Mouse (Mus musculus) neural tube, embryonic 11.5 days (tissue): ENCODE results near the gene Snx27. TPM values are rescaled to one million over a fixed set of nuclear protein-coding genes. Genes with fewer than 3 reads are reported as not detected.
A peak's percentile ranks its signal among the peaks of the same experiment; 100 is the strongest.

Source experiments
- ATAC-seq: fragments of 200-750 bp; cut with Nextera tagmentation; 2 replicates; pipeline ENCODE4 v1.8.0; 2017; ENCODE audit warnings: moderate number of reproducible peaks, mild to moderate bottlenecking, moderate TSS enrichment, moderate library complexity; ENCODE audit not compliant: insufficient read depth, low FRiP score, low TSS enrichment
- DNase-seq: peaks from one replicate; pipeline ENCODE4 v3.0.0-alpha.2; 2015; ENCODE audit warnings: low spot score
- H3K27ac ChIP-seq: fragments of 300-500 bp; sonication (generic); 2 replicates; pipeline ENCODE4 v1.5.1; 2014; ENCODE audit warnings: low read depth, mild to moderate bottlenecking, low read length
- H3K27me3 ChIP-seq: fragments of 300-500 bp; sonication (generic); 2 replicates; pipeline ENCODE4 v1.6.1; 2014; ENCODE audit warnings: mild to moderate bottlenecking, low read length, mixed read lengths; ENCODE audit not compliant: control insufficient read depth, insufficient read depth
- H3K36me3 ChIP-seq: fragments of 300-500 bp; sonication (generic); 2 replicates; pipeline ENCODE4 v1.6.1; 2014; ENCODE audit warnings: mild to moderate bottlenecking, low read length, moderate library complexity, mixed read lengths; ENCODE audit not compliant: control insufficient read depth, insufficient read depth
- H3K4me1 ChIP-seq: fragments of 300-500 bp; sonication (generic); 2 replicates; pipeline ENCODE4 v1.6.1; 2014; ENCODE audit warnings: low read length, mixed read lengths; ENCODE audit not compliant: control insufficient read depth, insufficient read depth
- H3K4me2 ChIP-seq: fragments of 300-500 bp; sonication (generic); 2 replicates; pipeline ENCODE4 v1.6.1; 2014; ENCODE audit warnings: low read depth, mild to moderate bottlenecking, moderate library complexity
- H3K4me3 ChIP-seq: fragments of 300-500 bp; sonication (generic); 2 replicates; pipeline ENCODE4 v1.5.1; 2014; ENCODE audit warnings: low read depth, low read length
- H3K9ac ChIP-seq: fragments of 300-500 bp; sonication (generic); 2 replicates; pipeline ENCODE4 v1.6.1; 2014; ENCODE audit warnings: mild to moderate bottlenecking, low read length
- H3K9me3 ChIP-seq: fragments of 300-500 bp; sonication (generic); 2 replicates; pipeline ENCODE4 v1.6.1; 2016; ENCODE audit warnings: low read length; ENCODE audit not compliant: control insufficient read depth
- WGBS: fragments of 180-500 bp; shearing (Covaris S2); extraction: QIAGEN DNeasy Blood & Tissue Kit; methylation state at CpG from one replicate; pipeline ENCODE4 v1.1.7; 2014; 5-methylcytosine and 5-hydroxymethylcytosine counted together
- polyA plus RNA-seq: library from polyadenylated mRNA; unstranded; fragments of >200 nt; fragmentation: Nextera tagmentation; extraction: Ambion mirVana; gene quantifications from 2 replicates; pipeline ENCODE4 v1.2.1, GENCODE M21; 2014

Gene Snx27
- polyA plus RNA-seq, 1 experiment from 2014 or later, result 39.9 TPM

GRCm38 (mm10) chr3:94611834-94612233, 29.3 kb upstream of the Snx27 start:
- Histone ChIP-seq H3K4me3 (no peak overlapping the region), H3K4me2 (no peak overlapping the region), H3K36me3 (no peaks in the 10 kb centered on the region), H3K9ac (no peak overlapping the region), H3K4me1 (no peaks in the 10 kb centered on the region), H3K27ac (no peak overlapping the region), H3K9me3 (no peaks in the 10 kb centered on the region), H3K27me3 (no peaks in the 10 kb centered on the region)
- WGBS, result 84% methylated on average over 5 of the region's 5 CpGs
- no peak for DNase-seq
- ATAC-seq, result no peak

GRCm38 (mm10) chr3:94611343-94611742, 28.8 kb upstream of the Snx27 start:
- DNase-seq, result no peak
- Histone ChIP-seq H3K4me1 (no peaks in the 10 kb centered on the region), H3K27me3 (no peaks in the 10 kb centered on the region), H3K4me2 (no peak overlapping the region), H3K9me3 (no peaks in the 10 kb centered on the region), H3K4me3 (no peak overlapping the region), H3K9ac (no peak overlapping the region), H3K36me3 (no peaks in the 10 kb centered on the region), H3K27ac (no peak overlapping the region)
- no peak for ATAC-seq
- WGBS, result 59% methylated on average over 4 of the region's 4 CpGs

- Histone ChIP-seq H3K9ac (no peak overlapping the region), H3K4me1 (no peaks in the 10 kb centered on the region), H3K4me3 (no peak overlapping the region), H3K36me3 (no peaks in the 10 kb centered on the region), H3K9me3 (no peaks in the 10 kb centered on the region), H3K27ac (no peak overlapping the region), H3K27me3 (no peaks in the 10 kb centered on the region), H3K4me2 (no peak overlapping the region)
- ATAC-seq, result no peak
- 82% methylated on average over 2 of the region's 2 CpGs for WGBS
- DNase-seq, result no peak
Observed at GRCm38 (mm10) chr3:94610581-94610980, 28.1 kb upstream of the Snx27 start.

DNA sequence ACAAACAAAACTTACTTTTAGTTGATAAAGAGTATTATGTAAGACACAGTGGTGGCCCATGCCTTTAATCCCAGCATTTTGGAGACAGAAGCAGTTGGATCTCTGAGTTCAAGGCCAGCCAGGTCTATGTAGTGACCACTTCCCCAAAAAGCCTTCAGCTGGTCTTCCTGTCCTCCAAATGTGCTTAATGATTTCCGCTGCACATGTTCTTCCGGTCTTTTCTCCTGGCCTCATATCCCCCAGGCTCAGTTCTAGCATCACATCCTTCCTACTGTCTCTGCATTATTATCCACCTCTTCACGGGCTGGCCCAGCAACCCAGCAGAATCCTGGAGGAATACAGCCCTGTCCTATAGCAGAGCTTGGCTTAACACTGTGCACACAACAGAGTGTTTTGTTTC, 27.1 kb upstream of the Snx27 start:
- Histone ChIP-seq H3K27me3 (no peaks in the 10 kb centered on the region), H3K4me2 (no peak overlapping the region), H3K4me1 (no peaks in the 10 kb centered on the region), H3K4me3 (no peak overlapping the region), H3K27ac (no peak overlapping the region), H3K9me3 (no peaks in the 10 kb centered on the region), H3K36me3 (no peaks in the 10 kb centered on the region), H3K9ac (no peak overlapping the region)
- DNase-seq, result no peak
- 88% methylated on average over 3 of the region's 3 CpGs for WGBS
- no peak for ATAC-seq

DNA sequence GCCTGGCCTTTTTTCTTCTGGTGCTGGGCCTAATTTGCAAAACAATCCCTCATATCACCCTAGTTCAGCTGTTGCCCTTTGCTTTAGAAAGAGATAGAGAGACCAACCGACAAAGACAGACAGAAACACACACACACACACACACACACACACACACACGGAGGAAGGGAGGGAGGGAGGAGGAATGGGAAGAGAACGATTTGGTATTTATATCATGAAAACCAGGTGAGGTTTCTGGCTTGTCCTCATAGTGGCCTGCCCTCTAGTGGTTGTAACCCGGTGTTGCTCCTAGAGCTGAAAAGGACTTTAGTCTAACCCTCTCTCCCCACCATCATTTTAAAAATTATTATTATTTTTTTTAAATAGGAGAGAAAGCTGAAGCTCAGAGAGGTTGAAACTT, 19.4 kb upstream of the Snx27 start:
- WGBS, result 8% methylated on average over 4 of the region's 4 CpGs
- H3K4me2 ChIP-seq, result no peak overlapping the region
- H3K9me3 ChIP-seq, result no peaks in the 10 kb centered on the region
- no peak overlapping the region for H3K27ac ChIP-seq
- no peaks in the 10 kb centered on the region for H3K36me3 ChIP-seq
- ATAC-seq (no peak), DNase-seq (peak; percentile 53)
- no peaks in the 10 kb centered on the region for H3K4me1 ChIP-seq
- no peak overlapping the region for H3K4me3 ChIP-seq
- H3K27me3 ChIP-seq, result no peaks in the 10 kb centered on the region
- no peak overlapping the region for H3K9ac ChIP-seq

DNA sequence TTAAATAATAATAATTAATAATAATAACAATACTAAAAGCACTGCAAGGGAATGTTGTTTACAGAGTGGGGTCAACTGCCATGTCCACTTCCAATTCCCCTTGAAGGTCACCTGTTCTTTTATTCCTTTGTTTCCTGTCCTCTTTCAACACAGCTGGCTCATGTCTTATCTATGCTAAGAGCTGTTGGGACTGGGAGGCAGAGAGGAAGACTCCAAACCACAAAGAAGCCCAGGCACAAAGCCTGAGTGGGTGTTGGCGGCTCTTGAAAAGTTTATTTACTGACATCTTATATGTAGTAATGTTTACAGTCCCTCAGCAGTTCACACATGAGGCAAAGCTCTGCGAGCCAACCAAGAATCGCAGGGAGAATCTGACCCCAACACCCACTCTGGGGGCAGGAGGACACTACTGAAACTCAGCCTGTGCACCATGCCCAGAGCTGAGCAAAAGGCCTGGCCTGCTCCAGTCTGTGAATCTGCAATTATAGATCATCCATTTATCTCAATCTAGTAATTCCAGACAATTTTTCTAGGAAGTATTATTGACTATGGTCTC, 14.8 kb upstream of the Snx27 start:
- H3K9me3 ChIP-seq, result no peaks in the 10 kb centered on the region
- DNase-seq (no peak), ATAC-seq (no peak)
- no peak overlapping the region for H3K4me3 ChIP-seq
- WGBS, result 92% methylated on average over 3 of the region's 3 CpGs
- H3K4me1 ChIP-seq, result no peaks in the 10 kb centered on the region
- H3K9ac ChIP-seq, result no peak overlapping the region
- no peaks in the 10 kb centered on the region for H3K36me3 ChIP-seq
- H3K4me2 ChIP-seq, result no peak overlapping the region
- H3K27ac ChIP-seq, result no peak overlapping the region
- H3K27me3 ChIP-seq, result no peaks in the 10 kb centered on the region

- Histone ChIP-seq H3K27ac (no peak overlapping the region), H3K36me3 (no peaks in the 10 kb centered on the region), H3K27me3 (no peaks in the 10 kb centered on the region), H3K9me3 (no peaks in the 10 kb centered on the region), H3K9ac (no peak overlapping the region), H3K4me1 (no peaks in the 10 kb centered on the region), H3K4me3 (no peak overlapping the region), H3K4me2 (no peak overlapping the region)
- WGBS, result 91% methylated on average over 6 of the region's 6 CpGs
- ATAC-seq, result no peak
- no peak for DNase-seq
Observed at GRCm38 (mm10) chr3:94595871-94596287, 13.4 kb upstream of the Snx27 start.

- WGBS, result 82% methylated on average over 5 of the region's 5 CpGs
Observed at GRCm38 (mm10) chr3:94591066-94591465, 8.6 kb upstream of the Snx27 start.

DNA sequence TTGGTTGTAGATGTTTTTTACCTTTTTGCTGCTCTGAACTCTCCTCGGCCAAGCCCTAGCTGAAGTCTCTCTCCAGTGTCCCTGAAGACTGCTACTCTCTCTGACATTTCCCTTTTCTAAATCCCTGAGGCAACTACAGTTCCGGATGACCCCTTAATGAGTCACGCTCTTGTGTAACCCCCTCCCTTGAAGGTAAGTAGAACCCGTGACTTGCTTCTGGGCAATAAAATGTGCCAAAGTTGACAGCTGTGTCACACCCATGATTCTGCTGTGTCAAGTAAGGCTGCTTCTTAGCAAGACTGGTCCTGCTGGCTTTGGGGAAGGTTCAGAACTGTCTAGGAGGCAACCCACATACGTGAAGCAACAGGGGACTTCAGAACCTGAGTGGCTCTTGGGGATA, 5.4 kb upstream of the Snx27 start:
- Histone ChIP-seq H3K4me2 (no peak overlapping the region), H3K36me3 (no peaks in the 10 kb centered on the region), H3K27me3 (no peaks in the 10 kb centered on the region), H3K9ac (no peak overlapping the region), H3K4me1 (no peaks in the 10 kb centered on the region), H3K27ac (no peak overlapping the region), H3K9me3 (no peaks in the 10 kb centered on the region), H3K4me3 (no peak overlapping the region)
- DNase-seq (no peak), ATAC-seq (no peak)
- WGBS, result 66% methylated on average over 5 of the region's 5 CpGs

More at GRCm38 (mm10) chr3:94591066-94591465, 8.6 kb upstream of the Snx27 start:
- Histone ChIP-seq H3K9me3 (no peaks in the 10 kb centered on the region), H3K4me3 (no peak overlapping the region), H3K36me3 (no peaks in the 10 kb centered on the region), H3K27me3 (no peaks in the 10 kb centered on the region), H3K4me2 (no peak overlapping the region), H3K4me1 (no peaks in the 10 kb centered on the region), H3K9ac (no peak overlapping the region), H3K27ac (no peak overlapping the region)
- DNase-seq (no peak), ATAC-seq (no peak)
